Mouse (Mus musculus): ENCODE measurements around the gene Hs3st6.

The Hs3st6 gene

GRCm38 (mm10) chr17:24728184-24728583 lies 24.6 kb upstream of the Hs3st6 start:
- no peak for DNase-seq (ENCODE audit: low spot score in 2 of 2)

GRCm38 (mm10) chr17:24729067-24729466 lies 23.7 kb upstream of the Hs3st6 start:
- DNase-seq (ENCODE audit: low spot score in 2 of 2) = no peak

- DNase-seq (ENCODE audit: low spot score in 2 of 2) = no peak
Measured at GRCm38 (mm10) chr17:24730787-24731186, 22.0 kb upstream of the Hs3st6 start.

GRCm38 (mm10) chr17:24732233-24732935 lies 20.4 kb upstream of the Hs3st6 start:
- DNase-seq (ENCODE audit: low spot score in 2 of 2) = no peak

- no peak for DNase-seq (ENCODE audit: low spot score in 2 of 2)
Measured at GRCm38 (mm10) chr17:24733434-24734050, 19.2 kb upstream of the Hs3st6 start.

- no peak for DNase-seq (ENCODE audit: low spot score in 2 of 2)
Measured at GRCm38 (mm10) chr17:24734513-24734912, 18.3 kb upstream of the Hs3st6 start.

- no peak for DNase-seq (ENCODE audit: low spot score in 2 of 2)
Measured at GRCm38 (mm10) chr17:24735446-24735845, 17.3 kb upstream of the Hs3st6 start.

GRCm38 (mm10) chr17:24736330-24737051 lies 16.3 kb upstream of the Hs3st6 start, which contains the start of gene Msrb1:
TSS of gene Msrb1 (plus strand) at chr17:24736642.
- DNase-seq (ENCODE audit: low spot score in 2 of 2) = peak; percentile 89 to 98

- no peak for DNase-seq (ENCODE audit: low spot score in 2 of 2)
Measured at GRCm38 (mm10) chr17:24737135-24737810, 15.5 kb upstream of the Hs3st6 start.

- DNase-seq (ENCODE audit: low spot score in 2 of 2) = no peak
Measured at GRCm38 (mm10) chr17:24738238-24738637, 14.6 kb upstream of the Hs3st6 start.

- no peak for DNase-seq (ENCODE audit: low spot score in 2 of 2)
Measured at GRCm38 (mm10) chr17:24739926-24740325, 12.9 kb upstream of the Hs3st6 start.

GRCm38 (mm10) chr17:24742307-24742706 lies 10.5 kb upstream of the Hs3st6 start:
- DNase-seq (ENCODE audit: low spot score in 2 of 2) = no peak

GRCm38 (mm10) chr17:24743896-24744295 lies 8.9 kb upstream of the Hs3st6 start:
- no peak for DNase-seq (ENCODE audit: low spot score in 2 of 2)

- DNase-seq (ENCODE audit: low spot score in 2 of 2) = no peak
Measured at GRCm38 (mm10) chr17:24744381-24744780, 8.4 kb upstream of the Hs3st6 start.

- peak; percentile 70 for DNase-seq (ENCODE audit: low spot score in 2 of 2)
Measured at GRCm38 (mm10) chr17:24745526-24746497, 7.0 kb upstream of the Hs3st6 start.

- DNase-seq (ENCODE audit: low spot score in 2 of 2) = no peak
Measured at GRCm38 (mm10) chr17:24746986-24747385, 5.8 kb upstream of the Hs3st6 start.

GRCm38 (mm10) chr17:24751528-24751927 lies 1.3 kb upstream of the Hs3st6 start:
- no peak for DNase-seq (ENCODE audit: low spot score in 2 of 2)

- no peak for DNase-seq (ENCODE audit: low spot score in 2 of 2)
Measured at GRCm38 (mm10) chr17:24757394-24757793, 4.6 kb downstream of the Hs3st6 start.

- no peak for DNase-seq (ENCODE audit: low spot score in 2 of 2)
Measured at GRCm38 (mm10) chr17:24761121-24761520, 8.3 kb downstream of the Hs3st6 start.

GRCm38 (mm10) chr17:24765016-24765905 lies 12.5 kb downstream of the Hs3st6 start:
- no peak for DNase-seq (ENCODE audit: low spot score in 2 of 2)

All from urinary bladder, adult 18-20 months (tissue).